ENCODE assay signal across 13 mouse cellular contexts in the genomic region with DNA sequence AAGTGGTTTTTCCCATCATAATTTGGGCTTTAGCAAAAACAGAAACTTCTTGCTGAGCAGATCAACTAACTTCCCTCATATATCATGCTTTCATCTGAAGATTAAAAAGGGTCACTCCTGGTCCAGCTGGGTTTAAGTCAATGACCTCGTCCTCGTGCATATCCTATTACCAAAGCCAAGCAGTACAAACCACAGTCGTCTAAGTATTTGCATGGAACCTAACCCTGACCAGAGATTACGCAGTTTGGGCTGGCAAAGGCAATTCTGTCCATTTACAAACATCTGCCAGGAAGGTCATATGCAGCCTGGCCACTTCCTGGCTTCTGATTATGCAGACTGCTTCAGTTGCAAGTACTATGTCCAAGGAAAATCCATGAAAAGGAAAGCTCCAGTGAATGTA.
DNase-seq lines count a peak whose midpoint lies in the region; ATAC-seq lines count a peak whose summit lies in the region.
"Had no signal": no experiment of that assay in that cellular context is flagged by ENCODE, and none has a peak within 500 bp of the region (broad histone marks: within the 10 kb centered on the region; RNA-seq: fewer than 3 reads in every experiment).

No protein-coding gene starts in this region.

- DNase-seq in embryo, embryonic 10 days (ENCODE audit: low spot score), result peak; percentile 8
- DNase-seq in embryo, embryonic 9.5 days (ENCODE audit: extremely low spot score), result no peak
- DNase-seq in ovary, adult 18-20 months (ENCODE audit: low spot score), result peak; percentile 14
- DNase-seq in ovary, postnatal 14 days (ENCODE audit: low spot score), result no peak
- peak; percentile 39 for DNase-seq in kidney, postnatal 10 days
- DNase-seq in skeletal muscle tissue, adult 2 months (ENCODE audit: low read depth, low spot score), result peak; percentile 19
- no peak for DNase-seq in MN1 (ENCODE audit: low spot score)
- DNase-seq: cerebellum, postnatal 25 days; gastrocnemius, postnatal 10 days; lung, adult 18-20 months had no signal

- ATAC-seq in megakaryocyte-erythroid progenitor cell, adult 5-6 weeks (replicated peaks; ENCODE audit: low FRiP score, low TSS enrichment, poor library complexity, severe bottlenecking), result no peak
- ATAC-seq: forebrain, embryonic 14.5 days; midbrain, embryonic 15.5 days had no signal

Comparison
In these comparisons a context has a peak if more than half of its experiments do, and no peak if none do; other contexts are left out.
1. DNase-seq: peak in embryo, embryonic 10 days (single experiment), ovary, adult 18-20 months (single experiment), kidney, postnatal 10 days (single experiment) and skeletal muscle tissue, adult 2 months (single experiment); none in embryo, embryonic 9.5 days (single experiment), ovary, postnatal 14 days (single experiment) and MN1 (single experiment).